Mouse (Mus musculus): ENCODE results near the gene Ndc1. TPM values are rescaled to one million over a fixed set of nuclear protein-coding genes. Genes with fewer than 3 reads are reported as not detected.

The Ndc1 gene
- polyA plus RNA-seq, 1 experiment from 2014 or later = 37.5 TPM

DNA sequence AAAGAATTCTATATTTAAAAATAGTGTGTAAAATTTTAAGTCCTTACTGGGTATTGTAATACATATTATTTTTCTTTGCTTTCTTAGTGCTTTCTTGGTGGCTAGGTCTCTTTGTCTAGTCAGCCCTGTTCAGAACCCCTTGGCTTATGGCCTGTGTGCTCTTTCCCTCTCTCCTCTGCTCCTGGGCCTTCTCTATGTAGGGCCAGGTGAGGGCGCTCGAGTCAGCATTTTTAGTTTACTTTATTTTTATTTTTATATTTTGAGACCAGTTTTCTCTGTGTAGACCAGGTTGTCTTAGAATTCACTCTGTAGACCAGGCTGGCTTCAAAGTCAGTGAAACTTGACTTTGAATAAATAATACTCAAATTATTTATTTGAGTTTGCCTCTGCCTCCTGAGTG is 4.7 kb downstream of the Ndc1 start:
- no peak overlapping the region for H3K4me2 ChIP-seq
- H3K9ac ChIP-seq = no peak overlapping the region
- H3K36me3 ChIP-seq = peaks cover 73% of the 10 kb centered on the region
- no peak overlapping the region for H3K27ac ChIP-seq
- no peak for ATAC-seq (replicated peaks; ENCODE audit: low FRiP score)
- peaks cover 12% of the 10 kb centered on the region; the same call in 1 of the 2 replicates for H3K4me1 ChIP-seq
- 80% methylated on average over 2 of the region's 2 CpGs for WGBS
- no peaks in the 10 kb centered on the region for H3K9me3 ChIP-seq (replicated peaks)
- H3K27me3 ChIP-seq = no peaks in the 10 kb centered on the region
- no peak overlapping the region for H3K4me3 ChIP-seq (replicated peaks)

DNA sequence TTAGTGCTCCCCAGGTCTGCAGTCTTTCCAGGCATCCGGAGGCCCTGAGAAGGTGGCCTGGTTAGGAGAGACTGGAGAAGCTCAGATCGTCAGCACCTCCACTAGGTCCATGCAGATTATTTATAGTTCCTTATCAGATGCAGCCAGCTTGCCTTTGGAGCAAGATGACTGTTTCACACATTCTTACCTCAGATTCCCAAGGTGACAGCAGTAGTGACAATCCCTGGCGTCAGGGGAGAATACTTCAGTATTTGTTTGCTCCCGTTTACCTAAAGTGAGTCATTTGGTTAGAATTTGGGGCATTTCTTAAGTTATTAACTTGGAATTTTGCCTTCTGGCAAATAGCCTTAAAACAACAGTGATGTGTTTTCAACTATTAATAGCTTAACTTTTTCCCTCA is 7.1 kb downstream of the Ndc1 start:
- 0 out of 2 replicates have a peak, but pooled peaks cover 2% of the 10 kb centered on the region for H3K4me1 ChIP-seq
- no peak overlapping the region for H3K9ac ChIP-seq
- 70% methylated on average over 4 of the region's 4 CpGs for WGBS
- H3K27me3 ChIP-seq = no peaks in the 10 kb centered on the region
- no peak overlapping the region for H3K4me3 ChIP-seq (replicated peaks)
- H3K4me2 ChIP-seq = no peak overlapping the region
- peaks cover 87% of the 10 kb centered on the region for H3K36me3 ChIP-seq
- H3K27ac ChIP-seq = no peak overlapping the region
- H3K9me3 ChIP-seq (replicated peaks) = no peaks in the 10 kb centered on the region
- no peak for ATAC-seq (replicated peaks; ENCODE audit: low FRiP score)

DNA sequence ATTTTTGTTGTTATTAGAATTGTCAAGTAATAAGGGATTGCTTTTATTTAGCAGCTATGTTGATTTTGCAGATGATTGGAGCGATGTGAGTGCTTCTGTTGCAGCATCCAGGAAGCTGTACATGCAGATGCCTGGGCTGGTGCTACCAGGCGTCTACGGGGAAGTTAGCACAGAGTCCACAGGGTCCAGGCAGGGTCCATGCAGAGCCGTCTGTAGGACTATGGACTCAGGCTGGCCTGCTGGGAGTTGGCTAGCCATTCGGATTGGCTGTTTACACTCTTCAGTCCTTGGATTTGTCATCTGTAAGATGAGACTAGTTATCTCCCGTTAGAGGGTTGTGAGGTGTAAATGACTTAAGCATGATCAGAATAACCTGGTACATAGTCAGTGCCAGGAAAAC is 11.4 kb downstream of the Ndc1 start:
- WGBS = 89% methylated on average over 6 of the region's 6 CpGs
- Histone ChIP-seq H3K4me1 (no peaks in the 10 kb centered on the region), H3K27me3 (no peaks in the 10 kb centered on the region), H3K9ac (no peak overlapping the region), H3K36me3 (peaks cover 82% of the 10 kb centered on the region), H3K4me2 (no peak overlapping the region), H3K4me3 (replicated peaks) (no peak overlapping the region), H3K27ac (no peak overlapping the region), H3K9me3 (replicated peaks) (no peaks in the 10 kb centered on the region)
- ATAC-seq (replicated peaks; ENCODE audit: low FRiP score) = no peak

DNA sequence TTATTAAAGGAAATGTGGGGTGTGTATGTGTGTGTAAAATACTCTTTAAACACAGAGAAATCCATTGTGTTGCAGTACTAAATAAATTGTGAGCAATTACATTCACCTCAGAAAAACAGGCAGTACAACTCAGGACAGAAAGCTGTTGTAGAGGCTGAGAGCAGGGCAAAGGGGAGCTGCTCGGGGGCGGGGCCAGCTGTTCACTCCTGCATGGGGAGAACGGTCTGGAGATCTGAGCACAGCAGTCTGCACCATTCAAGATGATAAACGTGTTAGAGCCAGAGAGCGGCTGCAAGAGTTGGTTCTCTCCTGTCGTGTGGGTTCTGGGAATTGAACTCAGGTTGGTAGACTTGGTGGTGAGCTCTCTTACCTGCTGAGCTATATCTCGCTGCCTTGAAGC is 13.3 kb downstream of the Ndc1 start:
- H3K27ac ChIP-seq = no peak overlapping the region
- H3K4me3 ChIP-seq (replicated peaks) = no peak overlapping the region
- no peaks in the 10 kb centered on the region for H3K9me3 ChIP-seq (replicated peaks)
- peaks cover 80% of the 10 kb centered on the region for H3K36me3 ChIP-seq
- ATAC-seq (replicated peaks; ENCODE audit: low FRiP score) = no peak
- no peak overlapping the region for H3K9ac ChIP-seq
- H3K4me2 ChIP-seq = no peak overlapping the region
- no peaks in the 10 kb centered on the region for H3K4me1 ChIP-seq
- WGBS = 72% methylated on average over 7 of the region's 7 CpGs
- no peaks in the 10 kb centered on the region for H3K27me3 ChIP-seq

- Histone ChIP-seq H3K9ac (no peak overlapping the region), H3K4me3 (replicated peaks) (no peak overlapping the region), H3K27me3 (no peaks in the 10 kb centered on the region), H3K9me3 (replicated peaks) (no peaks in the 10 kb centered on the region), H3K4me1 (no peaks in the 10 kb centered on the region), H3K4me2 (no peak overlapping the region), H3K27ac (no peak overlapping the region), H3K36me3 (peaks cover 91% of the 10 kb centered on the region)
- no peak for ATAC-seq (replicated peaks; ENCODE audit: low FRiP score)
- 96% methylated on average over 4 of the region's 4 CpGs for WGBS
Observed at GRCm38 (mm10) chr4:107387038-107387437, 19.5 kb downstream of the Ndc1 start.

GRCm38 (mm10) chr4:107387465-107387864 is 19.9 kb downstream of the Ndc1 start:
- ATAC-seq (replicated peaks; ENCODE audit: low FRiP score) = no peak

GRCm38 (mm10) chr4:107388291-107388690 is 20.7 kb downstream of the Ndc1 start:
- 88% methylated on average over 2 of the region's 2 CpGs for WGBS
- Histone ChIP-seq H3K4me3 (replicated peaks) (no peak overlapping the region), H3K27me3 (no peaks in the 10 kb centered on the region), H3K9ac (no peak overlapping the region), H3K36me3 (peaks cover 92% of the 10 kb centered on the region), H3K9me3 (replicated peaks) (no peaks in the 10 kb centered on the region), H3K4me2 (no peak overlapping the region), H3K4me1 (no peaks in the 10 kb centered on the region), H3K27ac (no peak overlapping the region)
- ATAC-seq (replicated peaks; ENCODE audit: low FRiP score) = no peak

More at GRCm38 (mm10) chr4:107387465-107387864, 19.9 kb downstream of the Ndc1 start:
- Histone ChIP-seq H3K27ac (no peak overlapping the region), H3K9me3 (replicated peaks) (no peaks in the 10 kb centered on the region), H3K4me3 (replicated peaks) (no peak overlapping the region), H3K36me3 (peaks cover 92% of the 10 kb centered on the region), H3K4me2 (no peak overlapping the region), H3K4me1 (no peaks in the 10 kb centered on the region), H3K9ac (no peak overlapping the region), H3K27me3 (no peaks in the 10 kb centered on the region)
- 95% methylated on average over 8 of the region's 8 CpGs for WGBS

DNA sequence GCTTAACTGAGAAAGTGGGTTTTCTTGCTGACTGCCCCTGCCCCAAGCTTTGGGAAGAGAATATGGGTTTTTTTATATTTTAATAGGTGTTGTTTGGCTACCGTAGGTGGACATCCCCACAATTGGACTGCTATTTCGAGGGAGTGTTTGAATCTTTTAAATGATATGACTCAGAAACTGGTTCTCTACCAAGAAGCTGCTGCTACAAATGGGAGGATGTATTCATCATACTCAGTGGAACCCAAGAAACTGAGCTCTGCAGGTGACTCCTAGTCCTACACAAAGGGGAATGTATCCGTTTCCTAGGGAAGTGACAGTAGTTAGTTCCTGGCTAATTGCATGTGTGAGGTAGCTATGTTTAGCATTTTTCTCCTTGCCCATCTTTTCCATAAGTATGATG is 21.8 kb downstream of the Ndc1 start:
- ATAC-seq (replicated peaks; ENCODE audit: low FRiP score) = no peak
- H3K27ac ChIP-seq = no peak overlapping the region
- no peaks in the 10 kb centered on the region for H3K4me1 ChIP-seq
- no peaks in the 10 kb centered on the region for H3K9me3 ChIP-seq (replicated peaks)
- H3K36me3 ChIP-seq = peaks cover 97% of the 10 kb centered on the region
- no peak overlapping the region for H3K4me2 ChIP-seq
- no peak overlapping the region for H3K9ac ChIP-seq
- 93% methylated on average over 3 of the region's 3 CpGs for WGBS
- H3K27me3 ChIP-seq = no peaks in the 10 kb centered on the region
- no peak overlapping the region for H3K4me3 ChIP-seq (replicated peaks)

- H3K27ac ChIP-seq = no peak overlapping the region
- H3K9me3 ChIP-seq (replicated peaks) = no peaks in the 10 kb centered on the region
- ATAC-seq (replicated peaks; ENCODE audit: low FRiP score) = no peak
- peaks cover 97% of the 10 kb centered on the region for H3K36me3 ChIP-seq
- H3K27me3 ChIP-seq = no peaks in the 10 kb centered on the region
- H3K9ac ChIP-seq = no peak overlapping the region
- no peak overlapping the region for H3K4me2 ChIP-seq
- WGBS = 50% methylated on average over 2 of the region's 2 CpGs
- no peaks in the 10 kb centered on the region for H3K4me1 ChIP-seq
- H3K4me3 ChIP-seq (replicated peaks) = no peak overlapping the region
Observed at GRCm38 (mm10) chr4:107393771-107394170, 26.2 kb downstream of the Ndc1 start.

DNA sequence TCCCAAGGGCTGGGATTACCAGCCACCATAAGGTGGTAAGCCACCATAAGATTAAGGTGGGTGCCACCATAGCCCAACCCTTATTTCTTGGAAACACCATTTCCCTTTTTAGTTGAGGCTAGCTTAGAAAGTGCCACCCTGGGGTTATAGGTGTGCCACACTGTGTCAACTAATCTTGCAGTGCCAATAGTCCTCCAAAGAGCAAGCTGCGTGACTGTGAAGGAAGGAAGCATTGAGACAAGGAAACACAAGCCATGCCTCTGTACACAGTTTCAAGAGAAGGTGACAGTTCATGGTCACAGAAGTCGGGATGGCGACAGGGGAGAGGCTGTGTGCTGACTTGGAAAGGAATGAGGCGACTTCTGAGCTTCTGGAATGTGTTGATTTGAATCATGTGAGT is 52.6 kb downstream of the Ndc1 start:
- no peak overlapping the region for H3K4me3 ChIP-seq (replicated peaks)
- H3K9ac ChIP-seq = no peak overlapping the region
- peaks cover 22% of the 10 kb centered on the region for H3K36me3 ChIP-seq
- H3K4me2 ChIP-seq = no peak overlapping the region
- H3K4me1 ChIP-seq = peaks cover 7% of the 10 kb centered on the region
- ATAC-seq (replicated peaks; ENCODE audit: low FRiP score) = no peak
- H3K27ac ChIP-seq = no peak overlapping the region
- no peaks in the 10 kb centered on the region for H3K9me3 ChIP-seq (replicated peaks)
- H3K27me3 ChIP-seq = peaks cover 12% of the 10 kb centered on the region; the same call in 1 of the 2 replicates
- 71% methylated on average over 4 of the region's 4 CpGs for WGBS

GRCm38 (mm10) chr4:107421711-107422110 is 54.1 kb downstream of the Ndc1 start:
- H3K4me2 ChIP-seq = peak overlapping the region; percentile 51
- ATAC-seq (replicated peaks; ENCODE audit: low FRiP score) = no peak
- peak overlapping the region; percentile 12; the same call in 1 of the 2 replicates for H3K4me3 ChIP-seq (replicated peaks)

GRCm38 (mm10) chr4:107422176-107422575 is 54.6 kb downstream of the Ndc1 start:
- Histone ChIP-seq H3K9me3 (replicated peaks) (no peaks in the 10 kb centered on the region), H3K36me3 (peaks cover 11% of the 10 kb centered on the region), H3K4me2 (no peak overlapping the region; the same call in 1 of the 2 replicates), H3K27me3 (peaks cover 16% of the 10 kb centered on the region), H3K4me3 (replicated peaks) (no peak overlapping the region), H3K4me1 (peaks cover 7% of the 10 kb centered on the region), H3K27ac (no peak overlapping the region), H3K9ac (no peak overlapping the region)
- ATAC-seq (replicated peaks; ENCODE audit: low FRiP score) = no peak
- WGBS = 21% methylated on average over 6 of the region's 6 CpGs

More at GRCm38 (mm10) chr4:107421711-107422110, 54.1 kb downstream of the Ndc1 start:
- Histone ChIP-seq H3K4me1 (peaks cover 7% of the 10 kb centered on the region), H3K36me3 (peaks cover 11% of the 10 kb centered on the region), H3K27ac (no peak overlapping the region), H3K9ac (no peak overlapping the region), H3K27me3 (peaks cover 14% of the 10 kb centered on the region), H3K9me3 (replicated peaks) (no peaks in the 10 kb centered on the region)
- WGBS = 6% methylated on average over 14 of the region's 14 CpGs

GRCm38 (mm10) chr4:107425616-107426015 is 58.0 kb downstream of the Ndc1 start:
- no peak for ATAC-seq (replicated peaks; ENCODE audit: low FRiP score)
- H3K4me3 ChIP-seq (replicated peaks) = no peak overlapping the region
- 93% methylated on average over 12 of the region's 12 CpGs for WGBS

More at GRCm38 (mm10) chr4:107425616-107426015, 58.0 kb downstream of the Ndc1 start:
- Histone ChIP-seq H3K9me3 (replicated peaks) (no peaks in the 10 kb centered on the region), H3K4me1 (peaks cover 7% of the 10 kb centered on the region), H3K27me3 (peaks cover 20% of the 10 kb centered on the region), H3K27ac (no peak overlapping the region), H3K36me3 (no peaks in the 10 kb centered on the region), H3K9ac (no peak overlapping the region), H3K4me2 (no peak overlapping the region)

Data from kidney, embryonic 15.5 days (tissue).